Mouse (Mus musculus): ENCODE measurements around the gene Stat4. TPM values are rescaled to one million over a fixed set of nuclear protein-coding genes. Genes with fewer than 3 reads are reported as not detected.

Stat4 gene
- polyA plus RNA-seq, 1 experiment from 2014 or later = 0.31 TPM

DNA sequence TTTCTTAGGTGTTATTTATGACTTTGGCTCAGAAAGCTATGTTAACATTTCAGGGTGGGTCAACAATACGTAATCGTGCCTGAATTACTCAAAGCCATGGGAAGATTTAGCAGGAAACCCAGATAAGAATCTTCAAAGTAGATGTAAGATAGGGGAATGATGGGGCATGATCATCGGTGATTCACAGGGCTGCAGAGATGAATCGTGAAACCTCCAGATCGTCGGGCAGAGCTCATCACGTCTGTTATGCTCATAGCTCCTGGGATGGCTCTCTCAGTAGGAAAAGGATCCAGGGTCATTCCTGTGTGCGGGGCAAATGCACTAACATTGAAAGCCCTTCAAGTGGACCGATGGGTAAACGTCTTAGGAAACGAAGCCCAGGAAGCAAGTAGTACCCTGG, 120.3 kb downstream of the Stat4 start:
- H3K4me3 ChIP-seq (ENCODE audit: low read length) = no peak overlapping the region
- no peak overlapping the region for H3K4me2 ChIP-seq (ENCODE audit: low read length)
- no peaks in the 10 kb centered on the region for H3K4me1 ChIP-seq (ENCODE audit: control insufficient read depth, insufficient read depth, low read depth, low read length)
- H3K36me3 ChIP-seq (ENCODE audit: control insufficient read depth, insufficient read depth, low read length) = no peaks in the 10 kb centered on the region
- 92% methylated on average over 11 of the region's 11 CpGs for WGBS
- no peaks in the 10 kb centered on the region for H3K27me3 ChIP-seq (replicated peaks; ENCODE audit: control insufficient read depth, insufficient read depth, low read length)
- H3K9me3 ChIP-seq (ENCODE audit: control insufficient read depth, low read length) = no peaks in the 10 kb centered on the region
- ATAC-seq = no peak
- no peak overlapping the region for H3K9ac ChIP-seq (ENCODE audit: low read depth, low read length)
- no peak overlapping the region for H3K27ac ChIP-seq (ENCODE audit: low read depth, low read length)

- Histone ChIP-seq H3K4me2 (ENCODE audit: low read length) (no peak overlapping the region), H3K4me1 (ENCODE audit: control insufficient read depth, insufficient read depth, low read depth, low read length) (peaks cover 4% of the 10 kb centered on the region), H3K9ac (ENCODE audit: low read depth, low read length) (no peak overlapping the region), H3K27me3 (replicated peaks; ENCODE audit: control insufficient read depth, insufficient read depth, low read length) (no peaks in the 10 kb centered on the region), H3K9me3 (ENCODE audit: control insufficient read depth, low read length) (no peaks in the 10 kb centered on the region), H3K36me3 (ENCODE audit: control insufficient read depth, insufficient read depth, low read length) (no peaks in the 10 kb centered on the region), H3K4me3 (ENCODE audit: low read length) (no peak overlapping the region), H3K27ac (ENCODE audit: low read depth, low read length) (no peak overlapping the region)
- WGBS = 64% methylated on average over 3 of the region's 3 CpGs
- ATAC-seq = no peak
Measured at GRCm38 (mm10) chr1:52111217-52111616, 124.3 kb downstream of the Stat4 start.

- H3K9me3 ChIP-seq (ENCODE audit: control insufficient read depth, low read length) = no peaks in the 10 kb centered on the region
- no peak overlapping the region for H3K27ac ChIP-seq (ENCODE audit: low read depth, low read length)
- H3K4me1 ChIP-seq (ENCODE audit: control insufficient read depth, insufficient read depth, low read depth, low read length) = peaks cover 4% of the 10 kb centered on the region
- no peaks in the 10 kb centered on the region for H3K36me3 ChIP-seq (ENCODE audit: control insufficient read depth, insufficient read depth, low read length)
- H3K27me3 ChIP-seq (replicated peaks; ENCODE audit: control insufficient read depth, insufficient read depth, low read length) = no peaks in the 10 kb centered on the region
- no peak overlapping the region for H3K4me3 ChIP-seq (ENCODE audit: low read length)
- no peak for ATAC-seq
- 86% methylated on average over 1 of the region's 1 CpGs for WGBS
- H3K9ac ChIP-seq (ENCODE audit: low read depth, low read length) = no peak overlapping the region
- H3K4me2 ChIP-seq (ENCODE audit: low read length) = no peak overlapping the region
Measured at GRCm38 (mm10) chr1:52112301-52112700, 125.4 kb downstream of the Stat4 start.

- H3K9ac ChIP-seq (ENCODE audit: low read depth, low read length) = peak overlapping the region; percentile 51
- H3K27ac ChIP-seq (ENCODE audit: low read depth, low read length) = peak overlapping the region; percentile 81
- H3K9me3 ChIP-seq (ENCODE audit: control insufficient read depth, low read length) = no peaks in the 10 kb centered on the region
- no peaks in the 10 kb centered on the region for H3K27me3 ChIP-seq (replicated peaks; ENCODE audit: control insufficient read depth, insufficient read depth, low read length)
- no peaks in the 10 kb centered on the region for H3K36me3 ChIP-seq (ENCODE audit: control insufficient read depth, insufficient read depth, low read length)
- peak overlapping the region; percentile 32 for H3K4me3 ChIP-seq (ENCODE audit: low read length)
- ATAC-seq = peak; percentile 40
- H3K4me2 ChIP-seq (ENCODE audit: low read length) = peak overlapping the region; percentile 60
- peaks cover 4% of the 10 kb centered on the region for H3K4me1 ChIP-seq (ENCODE audit: control insufficient read depth, insufficient read depth, low read depth, low read length)
- WGBS = 25% methylated on average over 7 of the region's 7 CpGs
Measured at GRCm38 (mm10) chr1:52113067-52113665, 126.2 kb downstream of the Stat4 start.

GRCm38 (mm10) chr1:52113666-52114069, 126.7 kb downstream of the Stat4 start:
- under 1% methylated on average over 32 of the region's 32 CpGs for WGBS
- no peaks in the 10 kb centered on the region for H3K36me3 ChIP-seq (ENCODE audit: control insufficient read depth, insufficient read depth, low read length)
- peak overlapping the region; percentile 81 for H3K27ac ChIP-seq (ENCODE audit: low read depth, low read length)
- peak overlapping the region; percentile 51 for H3K9ac ChIP-seq (ENCODE audit: low read depth, low read length)
- ATAC-seq = peak; percentile 97
- peaks cover 4% of the 10 kb centered on the region for H3K4me1 ChIP-seq (ENCODE audit: control insufficient read depth, insufficient read depth, low read depth, low read length)
- peak overlapping the region; percentile 32 for H3K4me3 ChIP-seq (ENCODE audit: low read length)
- H3K27me3 ChIP-seq (replicated peaks; ENCODE audit: control insufficient read depth, insufficient read depth, low read length) = no peaks in the 10 kb centered on the region
- no peaks in the 10 kb centered on the region for H3K9me3 ChIP-seq (ENCODE audit: control insufficient read depth, low read length)
- H3K4me2 ChIP-seq (ENCODE audit: low read length) = peak overlapping the region; percentile 60

DNA sequence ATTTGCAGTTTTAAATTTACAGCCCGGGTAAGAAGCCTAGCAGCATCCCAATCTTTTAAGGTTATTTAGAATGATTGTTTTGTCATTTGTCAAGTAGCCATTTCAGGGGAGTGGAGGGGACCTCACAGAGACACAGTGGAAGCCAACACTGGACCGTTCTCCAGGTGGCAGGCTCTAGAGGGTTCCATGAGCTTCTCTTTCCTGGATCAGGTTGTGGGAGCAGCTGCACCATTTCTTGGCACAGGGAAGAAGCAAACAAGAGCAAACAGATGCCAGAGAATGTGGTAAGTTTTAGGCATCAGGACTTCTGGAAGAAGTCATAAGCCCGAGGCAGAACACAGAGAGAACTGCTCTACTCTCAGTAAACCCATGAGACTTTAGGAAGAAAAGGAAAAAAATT, 129.5 kb downstream of the Stat4 start:
- no peaks in the 10 kb centered on the region for H3K9me3 ChIP-seq (ENCODE audit: control insufficient read depth, low read length)
- peaks cover 4% of the 10 kb centered on the region for H3K4me1 ChIP-seq (ENCODE audit: control insufficient read depth, insufficient read depth, low read depth, low read length)
- no peaks in the 10 kb centered on the region for H3K27me3 ChIP-seq (replicated peaks; ENCODE audit: control insufficient read depth, insufficient read depth, low read length)
- no peaks in the 10 kb centered on the region for H3K36me3 ChIP-seq (ENCODE audit: control insufficient read depth, insufficient read depth, low read length)
- 70% methylated on average over 3 of the region's 3 CpGs for WGBS
- no peak overlapping the region for H3K27ac ChIP-seq (ENCODE audit: low read depth, low read length)
- ATAC-seq = no peak
- H3K4me2 ChIP-seq (ENCODE audit: low read length) = no peak overlapping the region
- H3K4me3 ChIP-seq (ENCODE audit: low read length) = no peak overlapping the region
- H3K9ac ChIP-seq (ENCODE audit: low read depth, low read length) = no peak overlapping the region

DNA sequence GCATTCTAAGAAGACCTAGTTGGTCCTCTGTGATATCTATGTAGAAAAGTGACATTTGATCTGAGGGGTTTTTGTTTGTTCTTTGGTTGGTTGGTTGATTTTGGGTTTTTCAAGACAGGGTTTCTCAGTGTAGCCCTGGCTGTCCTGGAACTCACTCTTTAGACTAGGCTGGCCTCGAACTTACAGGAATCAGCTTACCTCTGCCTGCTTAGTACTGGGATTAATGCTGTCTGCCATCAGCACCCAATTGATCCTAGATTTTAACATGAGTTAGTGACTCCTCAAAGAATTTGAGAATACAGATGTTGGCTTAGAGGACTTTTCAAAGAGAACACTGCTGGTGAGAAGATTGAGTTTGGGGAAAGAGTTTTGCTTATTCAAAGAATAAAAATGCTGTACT, 130.8 kb downstream of the Stat4 start:
- H3K9me3 ChIP-seq (ENCODE audit: control insufficient read depth, low read length) = no peaks in the 10 kb centered on the region
- H3K36me3 ChIP-seq (ENCODE audit: control insufficient read depth, insufficient read depth, low read length) = no peaks in the 10 kb centered on the region
- H3K27me3 ChIP-seq (replicated peaks; ENCODE audit: control insufficient read depth, insufficient read depth, low read length) = no peaks in the 10 kb centered on the region
- no peak overlapping the region for H3K4me3 ChIP-seq (ENCODE audit: low read length)
- ATAC-seq = no peak
- no peak overlapping the region for H3K9ac ChIP-seq (ENCODE audit: low read depth, low read length)
- H3K4me2 ChIP-seq (ENCODE audit: low read length) = no peak overlapping the region
- 98% methylated on average over 1 of the region's 1 CpGs for WGBS
- peaks cover 4% of the 10 kb centered on the region for H3K4me1 ChIP-seq (ENCODE audit: control insufficient read depth, insufficient read depth, low read depth, low read length)
- no peak overlapping the region for H3K27ac ChIP-seq (ENCODE audit: low read depth, low read length)

DNA sequence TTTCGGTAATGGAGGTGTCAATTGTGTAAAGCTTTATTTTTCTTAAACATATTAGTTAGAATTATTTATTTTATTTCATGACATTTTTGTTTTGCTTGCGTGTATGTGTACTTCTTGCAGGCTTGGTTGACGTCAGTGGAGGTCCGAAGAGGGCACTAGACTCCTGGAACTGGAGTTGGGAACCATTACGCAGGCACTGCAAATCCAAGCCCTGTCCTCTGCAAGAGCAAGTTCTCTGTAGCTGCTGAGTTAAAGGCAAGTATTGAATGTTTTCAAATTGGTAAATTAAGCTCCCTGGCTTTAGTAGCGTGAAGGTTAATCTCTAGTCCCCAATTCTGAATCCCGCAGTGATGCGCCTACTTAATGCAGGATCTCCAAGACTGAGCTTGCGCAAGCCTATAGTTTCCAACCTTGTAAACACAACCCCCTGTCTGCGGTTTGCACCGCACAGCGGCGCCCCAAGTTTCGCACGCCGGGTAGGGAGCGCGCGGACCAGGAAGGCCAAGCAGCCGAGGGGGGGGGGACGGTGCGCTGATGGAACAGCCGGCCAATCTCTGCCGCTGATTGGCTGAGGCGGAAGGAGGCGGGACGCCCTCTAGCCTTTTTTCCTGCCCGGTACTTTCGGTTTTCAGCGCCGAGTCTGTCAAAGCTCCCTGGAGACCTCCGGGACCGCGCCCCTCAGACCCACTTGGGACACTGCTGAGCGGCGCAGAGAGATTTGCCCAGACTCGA, 132.1 kb downstream of the Stat4 start, which contains the start of gene Stat1:
Gene Stat1 (plus strand): TSS at position 581 of the 732 bp plus-strand sequence.
- 5% methylated on average over 30 of the region's 37 CpGs for WGBS

DNA sequence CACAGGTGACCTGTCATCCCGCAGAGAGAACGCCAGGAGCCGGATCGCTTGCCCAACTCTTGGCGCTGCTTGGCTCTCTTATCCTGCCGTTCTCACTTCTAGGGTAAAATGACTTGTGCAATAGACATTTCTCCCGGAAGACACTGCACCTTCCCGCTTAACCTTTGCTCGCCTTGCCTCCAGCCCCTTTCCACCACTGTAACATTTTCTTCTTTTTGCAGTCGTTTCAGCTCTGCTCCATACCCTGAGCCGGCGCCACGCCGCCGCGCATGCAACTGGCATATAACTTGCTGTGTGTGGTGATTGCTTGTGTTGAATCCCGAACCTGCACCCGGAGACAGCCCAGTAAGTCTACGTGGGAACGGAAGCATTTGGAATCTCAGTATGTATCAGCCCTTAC, 132.7 kb downstream of the Stat4 start:
- Histone ChIP-seq H3K4me3 (ENCODE audit: low read length) (peak overlapping the region; percentile 69), H3K4me1 (ENCODE audit: control insufficient read depth, insufficient read depth, low read depth, low read length) (no peaks in the 10 kb centered on the region; the same call in 1 of the 2 replicates), H3K4me2 (ENCODE audit: low read length) (peak overlapping the region; percentile 81), H3K9ac (ENCODE audit: low read depth, low read length) (peak overlapping the region; percentile 76), H3K27ac (ENCODE audit: low read depth, low read length) (0 out of 2 replicates have a peak overlapping the region, but pooled peaks have one; percentile 18), H3K36me3 (ENCODE audit: control insufficient read depth, insufficient read depth, low read length) (no peaks in the 10 kb centered on the region), H3K9me3 (ENCODE audit: control insufficient read depth, low read length) (no peaks in the 10 kb centered on the region), H3K27me3 (replicated peaks; ENCODE audit: control insufficient read depth, insufficient read depth, low read length) (no peaks in the 10 kb centered on the region)
- under 1% methylated on average over 20 of the region's 20 CpGs for WGBS
- ATAC-seq = peak; percentile 43

More for the DNA sequence above, 132.1 kb downstream of the Stat4 start, which contains the start of gene Stat1:
- Histone ChIP-seq H3K9me3 (ENCODE audit: control insufficient read depth, low read length) (no peaks in the 10 kb centered on the region), H3K9ac (ENCODE audit: low read depth, low read length) (peak within 1 kb of the TSS; percentile 76), H3K36me3 (ENCODE audit: control insufficient read depth, insufficient read depth, low read length) (no peaks in the 10 kb centered on the region), H3K4me1 (ENCODE audit: control insufficient read depth, insufficient read depth, low read depth, low read length) (no peaks in the 10 kb centered on the region; the same call in 1 of the 2 replicates), H3K4me2 (ENCODE audit: low read length) (peak within 1 kb of the TSS; percentile 81), H3K27me3 (replicated peaks; ENCODE audit: control insufficient read depth, insufficient read depth, low read length) (no peaks in the 10 kb centered on the region), H3K27ac (ENCODE audit: low read depth, low read length) (0 out of 2 replicates have a peak within 1 kb of the TSS, but pooled peaks have one; percentile 54), H3K4me3 (ENCODE audit: low read length) (peak within 1 kb of the TSS; percentile 69)
- ATAC-seq = peak; percentile 94

Measured in hindbrain, embryonic 16.5 days (tissue).